Mouse (Mus musculus) heart, embryonic 14.5 days (tissue): ENCODE measurements around the gene Aox2. TPM values are rescaled to one million over a fixed set of nuclear protein-coding genes. Genes with fewer than 3 reads are reported as not detected.

ENCODE experiments used
- ATAC-seq: fragments of 200-750 bp; cut with Nextera tagmentation; 2 replicates; pipeline ENCODE4 v1.8.0; 2017; ENCODE audit warnings: low read depth, moderate TSS enrichment; ENCODE audit not compliant: insufficient number of reproducible peaks, insufficient read depth, low FRiP score
- H3K27ac ChIP-seq, 2 experiments: fragments of 200-500 bp in 1 of 2; fragments of 300-500 bp in 1 of 2; sonication (generic) in 1 of 2; replicated peaks in 1 of 2; 2 replicates each; pipeline ENCODE4 v1.5.1; 2012 to 2014; ENCODE audit warnings: low read depth in 2 of 2, low read length in 2 of 2, control low read depth in 1 of 2, mild to moderate bottlenecking in 1 of 2, mixed read lengths in 1 of 2; ENCODE audit not compliant: control insufficient read depth in 1 of 2, insufficient read depth in 1 of 2
- H3K27me3 ChIP-seq: fragments of 300-500 bp; sonication (generic); 2 replicates; pipeline ENCODE4 v1.6.1; 2014; ENCODE audit warnings: mild to moderate bottlenecking, low read length, control low read depth; ENCODE audit not compliant: control insufficient read depth, insufficient read depth
- H3K36me3 ChIP-seq: fragments of 300-500 bp; sonication (generic); 2 replicates; pipeline ENCODE4 v1.6.1; 2014; ENCODE audit warnings: mild to moderate bottlenecking, control low read depth, low read length, mixed read lengths; ENCODE audit not compliant: control insufficient read depth, insufficient read depth
- H3K4me1 ChIP-seq, 2 experiments: fragments of 200-500 bp in 1 of 2; fragments of 300-500 bp in 1 of 2; sonication (generic) in 1 of 2; 2 replicates each; pipeline ENCODE4 v1.6.1; 2012 to 2014; ENCODE audit warnings: low read length in 2 of 2, control low read depth in 1 of 2, mixed read lengths in 1 of 2; ENCODE audit not compliant: control insufficient read depth in 2 of 2, insufficient read depth in 2 of 2
- H3K4me2 ChIP-seq: fragments of 300-500 bp; sonication (generic); 2 replicates; pipeline ENCODE4 v1.6.1; 2014; ENCODE audit warnings: mild to moderate bottlenecking, low read length
- H3K4me3 ChIP-seq, 2 experiments: fragments of 200-500 bp in 1 of 2; fragments of 300-500 bp in 1 of 2; sonication (generic) in 1 of 2; 2 replicates each; pipeline ENCODE4 v1.5.1; 2012 to 2014; ENCODE audit warnings: low read length in 2 of 2, mild to moderate bottlenecking in 2 of 2, control low read depth in 1 of 2, low read depth in 1 of 2, moderate library complexity in 1 of 2; ENCODE audit not compliant: control insufficient read depth in 1 of 2, insufficient read depth in 1 of 2
- H3K9ac ChIP-seq: fragments of 300-500 bp; sonication (generic); 2 replicates; pipeline ENCODE4 v1.6.1; 2014; ENCODE audit warnings: mild to moderate bottlenecking, low read length
- H3K9me3 ChIP-seq: fragments of 300-500 bp; sonication (generic); 2 replicates; pipeline ENCODE4 v1.6.1; 2016; ENCODE audit warnings: low read length, control low read depth; ENCODE audit not compliant: control insufficient read depth
- WGBS: fragments of 180-500 bp; shearing (Covaris S2); extraction: QIAGEN DNeasy Blood & Tissue Kit; methylation state at CpG from one replicate; pipeline ENCODE4 v1.1.7; 2014; 5-methylcytosine and 5-hydroxymethylcytosine counted together
- polyA plus RNA-seq: library from polyadenylated mRNA; unstranded; fragments of >200 nt; fragmentation: Nextera tagmentation; extraction: Ambion mirVana; gene quantifications from 2 replicates; pipeline ENCODE4 v1.2.1, GENCODE M21; 2014

Gene Aox2
- polyA plus RNA-seq, 1 experiment from 2014 or later, result not detected

DNA sequence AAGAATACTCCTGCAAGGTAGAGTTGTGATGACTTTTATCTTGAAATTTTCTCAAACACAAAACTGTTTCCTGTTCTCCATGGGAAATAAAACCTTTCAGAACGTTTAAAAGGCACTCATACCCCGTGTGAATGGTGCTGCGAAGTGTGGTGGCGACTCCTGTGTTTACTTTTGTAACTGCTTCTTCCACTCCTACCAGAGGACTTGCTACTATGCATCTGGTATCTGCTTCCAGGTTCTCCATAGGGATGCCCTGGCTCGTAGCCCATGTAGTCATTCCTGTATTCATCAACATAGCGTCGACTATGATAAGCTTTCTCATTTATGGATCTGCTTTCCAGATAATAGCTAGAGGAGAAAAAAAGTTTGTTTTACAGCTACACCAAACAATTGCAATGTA, 142.8 kb downstream of the Aox2 start:
- Histone ChIP-seq H3K4me2 (peak overlapping the region; percentile 87), H3K9me3 (no peaks in the 10 kb centered on the region), H3K27ac (no peak overlapping the region), H3K9ac (no peak overlapping the region), H3K36me3 (peaks cover 54% of the 10 kb centered on the region), H3K4me3 (0 out of 4 replicates have a peak overlapping the region, but pooled peaks of 1 of the 2 experiments have one; percentile 100), H3K27me3 (no peaks in the 10 kb centered on the region), H3K4me1 (peaks cover 2 to 17% of the 10 kb centered on the region in 2 experiments)
- no peak for ATAC-seq
- WGBS, result 42% methylated on average over 7 of the region's 7 CpGs

DNA sequence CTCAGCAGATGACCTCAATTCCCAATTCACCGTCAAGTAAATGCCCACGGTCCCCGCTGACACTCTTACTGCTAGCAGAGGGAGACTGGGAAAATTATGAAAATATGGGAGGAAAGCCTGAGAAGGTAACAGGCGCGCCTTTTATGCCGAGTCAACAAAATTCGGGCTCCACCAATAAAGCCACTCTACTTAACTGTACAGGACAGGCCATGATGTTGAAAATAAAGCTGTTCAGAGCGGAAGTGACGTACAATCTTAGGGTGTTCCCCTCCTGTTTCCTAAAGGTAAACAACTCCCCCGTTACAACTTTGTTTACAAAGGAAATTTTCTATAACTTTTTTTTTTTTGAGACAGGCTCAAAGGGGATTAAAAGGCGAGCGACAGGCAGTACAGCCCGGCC, 144.8 kb downstream of the Aox2 start:
- H3K36me3 ChIP-seq, result peaks cover 36% of the 10 kb centered on the region
- H3K4me3 ChIP-seq, result peak overlapping the region; percentile 62 to 100
- H3K27me3 ChIP-seq, result no peaks in the 10 kb centered on the region
- H3K27ac ChIP-seq, result peak overlapping the region; percentile 93 to 100
- peak overlapping the region; percentile 87 for H3K4me2 ChIP-seq
- peak overlapping the region; percentile 100 for H3K9ac ChIP-seq
- H3K9me3 ChIP-seq, result no peaks in the 10 kb centered on the region
- WGBS, result 7% methylated on average over 13 of the region's 13 CpGs
- peaks cover 2 to 17% of the 10 kb centered on the region in 2 experiments for H3K4me1 ChIP-seq
- peak; percentile 54 for ATAC-seq

DNA sequence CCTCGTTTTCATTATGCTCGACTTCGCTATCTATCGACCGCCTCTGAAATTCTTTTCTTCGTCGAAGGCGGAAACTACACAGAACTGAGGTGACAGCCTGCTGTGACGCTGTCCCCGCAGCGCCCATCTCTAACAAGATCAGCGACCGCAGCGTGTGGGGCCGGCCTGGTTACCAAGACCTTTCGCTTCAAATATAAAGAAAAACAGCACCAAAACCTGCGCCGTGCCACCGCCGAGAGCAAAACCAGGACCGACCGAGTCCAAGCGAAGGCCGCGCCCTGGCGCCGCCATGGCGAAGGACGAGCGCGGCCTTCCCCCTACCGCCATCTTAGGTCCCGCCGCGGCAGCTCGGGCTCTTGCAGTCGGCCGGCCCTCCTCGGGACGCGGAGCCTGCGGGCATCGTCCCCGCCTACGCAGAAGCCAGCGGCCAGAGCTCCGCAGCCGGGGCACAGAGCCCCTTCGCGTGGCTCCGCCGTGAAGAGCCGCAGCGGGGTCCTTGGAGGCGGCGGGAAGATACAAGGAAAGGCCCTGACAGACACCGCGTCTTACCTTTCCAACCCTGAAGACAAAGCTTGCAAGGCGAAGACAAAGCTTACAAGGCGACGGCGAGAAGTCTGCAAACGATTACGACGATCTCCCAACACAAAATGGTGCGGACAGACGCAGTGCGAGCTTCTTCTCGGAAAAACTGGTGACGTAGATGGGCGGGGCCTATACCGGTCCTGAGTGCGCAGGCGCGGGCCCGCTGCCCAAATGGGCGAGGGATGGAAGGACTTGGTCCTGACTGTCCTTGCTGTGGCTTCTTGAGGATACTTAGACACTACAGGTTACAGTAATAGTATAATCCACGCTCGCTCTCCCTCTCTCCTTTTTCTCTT, 145.5 kb downstream of the Aox2 start, which contains the start of gene Clk1:
Gene Clk1 (minus strand): TSS at position 696 of the 878 bp plus-strand sequence.
- Histone ChIP-seq H3K36me3 (peaks cover 28% of the 10 kb centered on the region), H3K27ac (peak within 1 kb of the TSS; percentile 93 to 100), H3K9ac (peak within 1 kb of the TSS; percentile 100), H3K9me3 (no peaks in the 10 kb centered on the region), H3K4me2 (peak within 1 kb of the TSS; percentile 87), H3K4me1 (peaks cover 2 to 17% of the 10 kb centered on the region in 2 experiments), H3K4me3 (peak within 1 kb of the TSS; percentile 62 to 100), H3K27me3 (no peaks in the 10 kb centered on the region)
- peak; percentile 95 for ATAC-seq
- under 1% methylated on average over 79 of the region's 79 CpGs for WGBS

DNA sequence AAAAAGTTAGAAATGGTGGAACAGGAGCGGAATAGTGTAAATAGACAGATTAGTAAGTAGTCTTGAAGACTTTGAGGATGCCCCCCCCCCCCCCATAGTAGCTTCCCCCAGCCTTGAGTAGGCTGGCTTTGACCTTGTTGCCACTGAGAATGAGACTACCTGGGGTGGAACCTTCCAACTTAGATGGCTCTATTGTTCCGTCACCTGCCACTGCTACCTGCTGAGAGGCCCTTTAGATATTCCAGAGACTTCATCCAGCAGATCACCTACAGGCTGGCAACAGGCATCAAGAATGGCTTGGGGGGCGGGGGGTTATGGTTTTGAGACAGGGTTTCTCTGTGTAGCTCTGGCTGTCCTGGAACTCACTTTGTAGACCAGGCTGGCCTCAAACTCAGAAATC, 146.4 kb downstream of the Aox2 start:
- Histone ChIP-seq H3K4me2 (no peak overlapping the region), H3K27me3 (no peaks in the 10 kb centered on the region), H3K36me3 (peaks cover 19% of the 10 kb centered on the region), H3K4me3 (no peak overlapping the region), H3K4me1 (peaks cover 2 to 17% of the 10 kb centered on the region in 2 experiments), H3K9me3 (no peaks in the 10 kb centered on the region), H3K9ac (no peak overlapping the region), H3K27ac (no peak overlapping the region)
- WGBS, result 86% methylated on average over 3 of the region's 3 CpGs
- no peak for ATAC-seq

Other genes with a start within 250 kb of the Aox2 start
- 0.89 and 0.98 TPM in 2 replicates for gene Aox1, start 248.4 kb upstream of the Aox2 start, polyA plus RNA-seq
- gene Aox3, start 165.2 kb upstream of the Aox2 start, polyA plus RNA-seq, result 0.05 TPM in 1 of 2 replicates, not detected in the other
- 0.24 and 0.49 TPM in 2 replicates for gene Aox4, start 67.9 kb upstream of the Aox2 start, polyA plus RNA-seq
- gene Bzw1, start 114.6 kb downstream of the Aox2 start, polyA plus RNA-seq, result 214 and 221 TPM in 2 replicates
- gene Clk1, start 145.7 kb downstream of the Aox2 start, polyA plus RNA-seq, result 130 and 155 TPM in 2 replicates
- 24.5 and 28.5 TPM in 2 replicates for gene Nif3l1, start 166.8 kb downstream of the Aox2 start, polyA plus RNA-seq
- gene Ppil3, start 167.2 kb downstream of the Aox2 start, polyA plus RNA-seq, result 38.5 and 42.2 TPM in 2 replicates
- gene Orc2, start 226.8 kb downstream of the Aox2 start, polyA plus RNA-seq, result 18.8 and 20.9 TPM in 2 replicates